9 mouse cellular contexts compared by ENCODE assay signal in the genomic region with DNA sequence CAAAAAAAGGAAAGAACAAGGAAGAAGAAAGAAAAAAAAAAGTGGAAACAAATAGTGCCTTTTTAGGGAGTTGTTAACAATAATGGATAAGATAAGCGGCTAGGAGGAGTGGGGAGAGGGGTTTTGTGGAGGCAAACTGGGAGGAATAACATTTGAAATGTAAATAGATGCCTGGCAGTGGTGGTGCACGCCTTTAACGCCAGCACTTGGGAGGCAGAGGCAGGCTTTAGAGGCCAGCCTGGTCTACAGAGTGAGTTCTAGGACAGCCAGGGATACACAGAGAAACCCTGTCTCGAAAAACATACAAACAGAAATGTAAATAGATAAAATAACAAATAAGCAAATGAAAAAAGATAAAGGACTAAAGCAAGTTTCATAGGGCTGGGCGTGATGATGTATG. TPM values are rescaled to one million over a fixed set of nuclear protein-coding genes. Genes with fewer than 3 reads are reported as not detected.
DNase-seq lines count a peak whose midpoint lies in the region; ATAC-seq lines count a peak whose summit lies in the region.
"Had no signal": no experiment of that assay in that cellular context is flagged by ENCODE, and none has a peak within 500 bp of the region (broad histone marks: within the 10 kb centered on the region; RNA-seq: fewer than 3 reads in every experiment).

No protein-coding gene starts in this region.

- no peaks in the 10 kb centered on the region for H3K27me3 ChIP-seq in lung, embryonic 15.5 days
- no peaks in the 10 kb centered on the region for H3K27me3 ChIP-seq in forebrain, embryonic 11.5 days (ENCODE audit: control insufficient read depth, insufficient read depth, low read length)
- no peaks in the 10 kb centered on the region for H3K27me3 ChIP-seq in limb, embryonic 13.5 days
- no peaks in the 10 kb centered on the region for H3K27me3 ChIP-seq in stomach, embryonic 16.5 days (ENCODE audit: control insufficient read depth, insufficient read depth, low read length)

- ATAC-seq in lung, embryonic 15.5 days (ENCODE audit: borderline replicate concordance, extremely low read depth, low FRiP score, low TSS enrichment), result no peak
- no peak for ATAC-seq in forebrain, embryonic 11.5 days (replicated peaks; ENCODE audit: low FRiP score)
- ATAC-seq in limb, embryonic 13.5 days (ENCODE audit: low FRiP score, low read depth), result no peak
- ATAC-seq in stomach, embryonic 16.5 days (ENCODE audit: insufficient read depth, low FRiP score), result no peak

- H3K27ac ChIP-seq in lung, embryonic 15.5 days, result peak overlapping the region; percentile 68
- H3K27ac ChIP-seq in forebrain, embryonic 11.5 days (ENCODE audit: low read depth, low read length), result peak overlapping the region; percentile 50
- H3K27ac ChIP-seq in limb, embryonic 13.5 days, result no peak overlapping the region
- H3K27ac ChIP-seq in stomach, embryonic 16.5 days (ENCODE audit: low read length), result peak overlapping the region; percentile 54

- 29% methylated on average over 5 of the region's 5 CpGs for WGBS in lung, embryonic 15.5 days
- 37% methylated on average over 5 of the region's 5 CpGs for WGBS in forebrain, embryonic 11.5 days
- 34% methylated on average over 5 of the region's 5 CpGs for WGBS in limb, embryonic 13.5 days
- 25% methylated on average over 5 of the region's 5 CpGs for WGBS in stomach, embryonic 16.5 days

- no peak for DNase-seq in lung, postnatal 10 days
- no peak for DNase-seq in forebrain, embryonic 11.5 days (ENCODE audit: low spot score)
- DNase-seq in adrenal gland, postnatal 36 days, result no peak
- DNase-seq in cerebellum, adult 8-10 months, result no peak

- H3K4me3 ChIP-seq in lung, embryonic 15.5 days, result peak overlapping the region; percentile 74
- no peak overlapping the region; the same call in 1 of the 2 replicates for H3K4me3 ChIP-seq in forebrain, embryonic 11.5 days (ENCODE audit: low read depth, low read length)
- peak overlapping the region; percentile 88 for H3K4me3 ChIP-seq in limb, embryonic 13.5 days
- H3K4me3 ChIP-seq in stomach, embryonic 16.5 days (replicated peaks; ENCODE audit: low read length), result peak overlapping the region; percentile 20

- no peaks in the 10 kb centered on the region for H3K9me3 ChIP-seq in lung, embryonic 15.5 days
- no peaks in the 10 kb centered on the region for H3K9me3 ChIP-seq in forebrain, embryonic 11.5 days (ENCODE audit: control insufficient read depth, low read length)
- H3K9me3 ChIP-seq in limb, embryonic 13.5 days, result no peaks in the 10 kb centered on the region
- no peaks in the 10 kb centered on the region for H3K9me3 ChIP-seq in stomach, embryonic 16.5 days (replicated peaks; ENCODE audit: control insufficient read depth, low read length)

- peaks cover 14% of the 10 kb centered on the region; the same call in 1 of the 2 replicates for H3K36me3 ChIP-seq in lung, embryonic 15.5 days
- H3K36me3 ChIP-seq in forebrain, embryonic 11.5 days (ENCODE audit: control insufficient read depth, insufficient read depth, low read length), result no peaks in the 10 kb centered on the region; the same call in 1 of the 2 replicates
- peaks cover 19% of the 10 kb centered on the region for H3K36me3 ChIP-seq in limb, embryonic 13.5 days
- 0 out of 2 replicates have a peak, but pooled peaks cover 3% of the 10 kb centered on the region for H3K36me3 ChIP-seq in stomach, embryonic 16.5 days (ENCODE audit: control insufficient read depth, insufficient read depth, low read length)

- no peak overlapping the region for H3K9ac ChIP-seq in lung, embryonic 15.5 days
- H3K9ac ChIP-seq in forebrain, embryonic 11.5 days (ENCODE audit: low read length), result no peak overlapping the region; the same call in 1 of the 2 replicates
- H3K9ac ChIP-seq in limb, embryonic 13.5 days, result no peak overlapping the region
- H3K9ac ChIP-seq in stomach, embryonic 16.5 days (ENCODE audit: low read length), result 0 out of 2 replicates have a peak overlapping the region, but pooled peaks have one; percentile 40

- H3K4me2 ChIP-seq in lung, embryonic 15.5 days, result peak overlapping the region; percentile 37
- H3K4me2 ChIP-seq in forebrain, embryonic 11.5 days (ENCODE audit: low read depth, low read length, severe bottlenecking), result peak overlapping the region; percentile 32; the same call in 1 of the 2 replicates
- peak overlapping the region; percentile 46 for H3K4me2 ChIP-seq in limb, embryonic 13.5 days (replicated peaks)
- H3K4me2 ChIP-seq in stomach, embryonic 16.5 days (ENCODE audit: low read depth, low read length), result peak overlapping the region; percentile 38

- peaks cover 22% of the 10 kb centered on the region for H3K4me1 ChIP-seq in lung, embryonic 15.5 days
- H3K4me1 ChIP-seq in forebrain, embryonic 11.5 days (replicated peaks; ENCODE audit: control insufficient read depth, insufficient read depth, low read length), result peaks cover 6% of the 10 kb centered on the region; the same call in 1 of the 2 replicates
- peaks cover 14% of the 10 kb centered on the region for H3K4me1 ChIP-seq in limb, embryonic 13.5 days
- peaks cover 16% of the 10 kb centered on the region for H3K4me1 ChIP-seq in stomach, embryonic 16.5 days (ENCODE audit: control insufficient read depth, insufficient read depth, low read length)

RNA-seq across cellular contexts. Expression of a gene that starts 0.7 kb away (rescaled TPM):
- polyA plus RNA-seq in lung, embryonic 15.5 days (2015; fragmentation: Nextera tagmentation; extraction: Ambion mirVana), result 8.9 and 9.3 TPM in 2 replicates
- polyA plus RNA-seq in forebrain, embryonic 11.5 days (2014; fragmentation: Nextera tagmentation; extraction: Ambion mirVana), result 12.3 and 14.6 TPM in 2 replicates
- 8.6 and 10.7 TPM in 2 replicates for polyA plus RNA-seq in limb, embryonic 13.5 days (2015; fragmentation: Nextera tagmentation; extraction: Ambion mirVana)
- polyA plus RNA-seq in stomach, embryonic 16.5 days (2015; fragmentation: Nextera tagmentation; extraction: Ambion mirVana), result 9.3 and 11.2 TPM in 2 replicates
- 10 to 100 TPM; 30.7 to 33.3 TPM for total RNA-seq in adrenal gland, postnatal 36 days (2021)

RNA-seq across cellular contexts. Expression of a gene that starts 5.1 kb away (rescaled TPM):
- polyA plus RNA-seq in lung, embryonic 15.5 days (2015; fragmentation: Nextera tagmentation; extraction: Ambion mirVana), result 17.1 and 19.2 TPM in 2 replicates
- 41.4 and 45.6 TPM in 2 replicates for polyA plus RNA-seq in forebrain, embryonic 11.5 days (2014; fragmentation: Nextera tagmentation; extraction: Ambion mirVana)
- polyA plus RNA-seq in limb, embryonic 13.5 days (2015; fragmentation: Nextera tagmentation; extraction: Ambion mirVana), result 23.9 and 29.0 TPM in 2 replicates
- polyA plus RNA-seq in stomach, embryonic 16.5 days (2015; fragmentation: Nextera tagmentation; extraction: Ambion mirVana), result 20.6 and 22.1 TPM in 2 replicates
- total RNA-seq in adrenal gland, postnatal 36 days (2021), result 100 to 1,000 TPM in 1 of 2 experiments, 10 to 100 TPM in 1; 83.5 to 129 TPM

RNA-seq across cellular contexts. Expression of a gene that starts 14.5 kb away (rescaled TPM):
- 0.48 TPM in 1 of 2 replicates, not detected in the other for polyA plus RNA-seq in lung, embryonic 15.5 days (2015; fragmentation: Nextera tagmentation; extraction: Ambion mirVana)
- 0.65 TPM in 1 of 2 replicates, not detected in the other for polyA plus RNA-seq in forebrain, embryonic 11.5 days (2014; fragmentation: Nextera tagmentation; extraction: Ambion mirVana)
- polyA plus RNA-seq in limb, embryonic 13.5 days (2015; fragmentation: Nextera tagmentation; extraction: Ambion mirVana), result 3.1 and 4.2 TPM in 2 replicates
- polyA plus RNA-seq in stomach, embryonic 16.5 days (2015; fragmentation: Nextera tagmentation; extraction: Ambion mirVana), result 0.41 and 0.48 TPM in 2 replicates
- 10 to 100 TPM; 25.5 to 27.9 TPM for total RNA-seq in adrenal gland, postnatal 36 days (2021)
- total RNA-seq: monocyte, adult 5-6 weeks had no signal

RNA-seq across cellular contexts. Expression of a gene that starts 35.8 kb away (rescaled TPM):
- 66.7 and 76.1 TPM in 2 replicates for polyA plus RNA-seq in lung, embryonic 15.5 days (2015; fragmentation: Nextera tagmentation; extraction: Ambion mirVana)
- polyA plus RNA-seq in forebrain, embryonic 11.5 days (2014; fragmentation: Nextera tagmentation; extraction: Ambion mirVana), result 72.6 and 74.2 TPM in 2 replicates
- polyA plus RNA-seq in limb, embryonic 13.5 days (2015; fragmentation: Nextera tagmentation; extraction: Ambion mirVana), result 73.1 and 82.9 TPM in 2 replicates
- polyA plus RNA-seq in stomach, embryonic 16.5 days (2015; fragmentation: Nextera tagmentation; extraction: Ambion mirVana), result 77.2 and 98.4 TPM in 2 replicates
- total RNA-seq in adrenal gland, postnatal 36 days (2021), result 100 to 1,000 TPM; 119 to 188 TPM

RNA-seq across cellular contexts. Expression of a gene that starts 56.5 kb away (rescaled TPM):
- not detected in 2 replicates for polyA plus RNA-seq in lung, embryonic 15.5 days (2015; fragmentation: Nextera tagmentation; extraction: Ambion mirVana)
- polyA plus RNA-seq in forebrain, embryonic 11.5 days (2014; fragmentation: Nextera tagmentation; extraction: Ambion mirVana), result not detected in 2 replicates
- not detected in 2 replicates for polyA plus RNA-seq in limb, embryonic 13.5 days (2015; fragmentation: Nextera tagmentation; extraction: Ambion mirVana)
- not detected in 2 replicates for polyA plus RNA-seq in stomach, embryonic 16.5 days (2015; fragmentation: Nextera tagmentation; extraction: Ambion mirVana)
- 1 to 10 TPM; 1.7 TPM for total RNA-seq in adrenal gland, postnatal 36 days (2021)
- total RNA-seq: hematopoietic stem cell, adult 5-6 weeks; monocyte, adult 5-6 weeks had no signal
